Mouse (Mus musculus): ENCODE data around the gene Dmpk. TPM values are rescaled to one million over a fixed set of nuclear protein-coding genes. Genes with fewer than 3 reads are reported as not detected.

Gene Dmpk
- total and polyA plus RNA-seq, 2 experiments from 2014 or later: 98.5 to 253 TPM

DNA sequence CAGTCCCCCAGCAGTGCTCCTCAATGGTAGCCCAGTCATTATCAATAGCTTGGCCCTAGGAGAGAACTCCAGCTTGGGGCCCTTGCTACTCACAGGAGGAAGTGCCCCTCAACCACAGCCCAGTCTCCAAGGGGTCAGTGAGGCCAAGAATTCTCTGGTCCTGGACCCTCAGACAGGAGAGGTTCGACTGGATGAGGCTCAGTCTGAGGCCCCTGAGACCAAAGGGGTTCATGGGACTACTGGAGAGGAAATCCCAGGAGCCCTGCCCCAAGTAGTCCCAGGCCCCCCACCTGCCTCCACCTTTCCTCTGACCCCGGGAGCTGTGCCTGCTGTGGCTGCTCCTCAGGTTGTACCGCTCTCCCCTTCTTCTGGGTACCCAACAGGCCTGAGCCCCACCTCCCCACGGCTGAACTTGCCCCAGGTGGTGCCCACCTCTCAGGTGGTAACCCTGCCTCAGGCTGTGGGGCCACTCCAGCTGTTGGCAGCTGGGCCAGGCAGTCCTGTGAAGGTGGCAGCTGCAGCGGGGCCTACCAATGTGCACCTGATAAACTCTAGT is 12.8 kb downstream of the Dmpk start:
- peaks cover 29% of the 10 kb centered on the region for H3K4me1 ChIP-seq (ENCODE audit: control insufficient read depth, insufficient read depth)
- H3K36me3 ChIP-seq (replicated peaks; ENCODE audit: control insufficient read depth, insufficient read depth, low read length): peaks cover 13% of the 10 kb centered on the region; the same call in 1 of the 2 replicates
- DNase-seq (ENCODE audit: low spot score) (no peak), ATAC-seq (ENCODE audit: insufficient read depth, low read depth) (no peak)
- peak overlapping the region; percentile 63 for H3K4me3 ChIP-seq (ENCODE audit: low read depth, low read length)
- peak overlapping the region; percentile 93; the same call in 1 of the 2 replicates for H3K27ac ChIP-seq (ENCODE audit: low read depth)
- H3K9me3 ChIP-seq (replicated peaks; ENCODE audit: control insufficient read depth, low read length): no peaks in the 10 kb centered on the region
- peak overlapping the region; percentile 90 for H3K4me2 ChIP-seq (ENCODE audit: low read depth, low read length)
- no peaks in the 10 kb centered on the region for H3K27me3 ChIP-seq (ENCODE audit: control insufficient read depth, insufficient read depth, low read length)
- 60% methylated on average over 5 of the region's 5 CpGs for WGBS
- no peak for TF ChIP-seq EP300 (IDR thresholded peaks at IDR 0.05; ENCODE audit: low read depth)
- TF ChIP-seq CTCF (IDR thresholded peaks at IDR 0.05; ENCODE audit: low read depth): no peak
- peak overlapping the region; percentile 74; the same call in 1 of the 2 replicates for H3K9ac ChIP-seq (replicated peaks; ENCODE audit: low read depth, low read length)

- H3K9ac ChIP-seq (replicated peaks; ENCODE audit: low read depth, low read length): no peak overlapping the region
- no peaks in the 10 kb centered on the region for H3K27me3 ChIP-seq (ENCODE audit: control insufficient read depth, insufficient read depth, low read length)
- H3K4me3 ChIP-seq (ENCODE audit: low read depth, low read length): no peak overlapping the region
- DNase-seq (ENCODE audit: low spot score) (no peak), ATAC-seq (ENCODE audit: insufficient read depth, low read depth) (no peak)
- no peak for TF ChIP-seq EP300 (IDR thresholded peaks at IDR 0.05; ENCODE audit: low read depth)
- TF ChIP-seq CTCF (IDR thresholded peaks at IDR 0.05; ENCODE audit: low read depth): no peak
- H3K4me2 ChIP-seq (ENCODE audit: low read depth, low read length): no peak overlapping the region
- H3K36me3 ChIP-seq (replicated peaks; ENCODE audit: control insufficient read depth, insufficient read depth, low read length): peaks cover 6% of the 10 kb centered on the region; the same call in 1 of the 2 replicates
- no peaks in the 10 kb centered on the region for H3K9me3 ChIP-seq (replicated peaks; ENCODE audit: control insufficient read depth, low read length)
- H3K27ac ChIP-seq (ENCODE audit: low read depth): no peak overlapping the region
- WGBS: 27% methylated on average over 2 of the region's 2 CpGs
- peaks cover 29% of the 10 kb centered on the region for H3K4me1 ChIP-seq (ENCODE audit: control insufficient read depth, insufficient read depth)
Observed at GRCm38 (mm10) chr7:19097217-19097616, 13.6 kb downstream of the Dmpk start.

DNA sequence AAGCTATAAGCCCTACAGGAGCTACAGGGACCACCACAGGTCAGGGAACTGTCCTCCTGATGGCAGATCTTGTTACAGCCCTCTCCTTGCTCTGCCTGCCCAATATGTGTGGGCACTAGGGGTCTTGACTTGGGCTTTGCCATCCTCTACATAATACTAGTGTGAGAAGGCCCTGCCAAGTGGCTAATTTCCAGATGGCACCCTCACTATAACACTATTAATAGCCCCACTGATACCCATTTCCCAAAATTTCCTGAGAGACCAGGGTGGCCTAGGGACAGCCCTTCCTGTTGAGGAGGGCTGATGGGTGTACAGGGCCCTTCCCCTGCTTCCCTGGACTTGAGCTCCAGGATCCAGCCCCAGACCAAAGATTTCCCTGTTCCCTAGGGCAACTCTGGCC is 14.2 kb downstream of the Dmpk start:
- Histone ChIP-seq H3K27me3 (ENCODE audit: control insufficient read depth, insufficient read depth, low read length) (no peaks in the 10 kb centered on the region), H3K36me3 (replicated peaks; ENCODE audit: control insufficient read depth, insufficient read depth, low read length) (no peaks in the 10 kb centered on the region), H3K4me1 (ENCODE audit: control insufficient read depth, insufficient read depth) (peaks cover 29% of the 10 kb centered on the region), H3K9me3 (replicated peaks; ENCODE audit: control insufficient read depth, low read length) (no peaks in the 10 kb centered on the region), H3K27ac (ENCODE audit: low read depth) (no peak overlapping the region), H3K4me3 (ENCODE audit: low read depth, low read length) (no peak overlapping the region), H3K4me2 (ENCODE audit: low read depth, low read length) (peak overlapping the region; percentile 9; the same call in 1 of the 2 replicates), H3K9ac (replicated peaks; ENCODE audit: low read depth, low read length) (no peak overlapping the region; the same call in 1 of the 2 replicates)
- TF ChIP-seq EP300 (IDR thresholded peaks at IDR 0.05; ENCODE audit: low read depth) (no peak), CTCF (IDR thresholded peaks at IDR 0.05; ENCODE audit: low read depth) (no peak)
- no peak for ATAC-seq (ENCODE audit: insufficient read depth, low read depth)
- DNase-seq (ENCODE audit: low spot score): no peak

DNA sequence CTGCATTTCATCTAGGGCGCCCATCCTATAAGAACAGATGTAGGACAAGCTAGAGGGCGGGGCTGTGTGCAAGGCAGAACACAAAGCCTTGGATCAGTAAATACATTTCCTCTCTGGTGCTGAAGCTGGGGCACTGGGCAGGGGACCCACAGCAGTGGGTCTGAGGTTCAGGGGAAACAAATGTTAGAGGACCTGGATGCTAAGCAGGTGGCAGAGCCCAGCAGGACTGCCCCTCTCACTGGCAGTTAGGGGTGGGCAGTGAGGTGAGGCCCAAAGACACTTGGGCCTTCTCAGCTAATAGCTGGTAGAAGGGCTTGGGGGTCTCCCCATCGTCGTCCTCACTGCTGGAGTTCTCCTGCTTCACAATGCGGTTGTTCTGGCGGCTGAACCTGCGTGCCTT is 15.2 kb downstream of the Dmpk start:
- Histone ChIP-seq H3K27ac (ENCODE audit: low read depth) (no peak overlapping the region), H3K4me3 (ENCODE audit: low read depth, low read length) (no peak overlapping the region), H3K36me3 (replicated peaks; ENCODE audit: control insufficient read depth, insufficient read depth, low read length) (no peaks in the 10 kb centered on the region), H3K27me3 (ENCODE audit: control insufficient read depth, insufficient read depth, low read length) (no peaks in the 10 kb centered on the region), H3K4me1 (ENCODE audit: control insufficient read depth, insufficient read depth) (peaks cover 29% of the 10 kb centered on the region), H3K9me3 (replicated peaks; ENCODE audit: control insufficient read depth, low read length) (no peaks in the 10 kb centered on the region), H3K9ac (replicated peaks; ENCODE audit: low read depth, low read length) (no peak overlapping the region), H3K4me2 (ENCODE audit: low read depth, low read length) (no peak overlapping the region)
- TF ChIP-seq CTCF (IDR thresholded peaks at IDR 0.05; ENCODE audit: low read depth) (no peak), EP300 (IDR thresholded peaks at IDR 0.05; ENCODE audit: low read depth) (no peak)
- DNase-seq (ENCODE audit: low spot score): no peak
- ATAC-seq (ENCODE audit: insufficient read depth, low read depth): no peak
- 77% methylated on average over 7 of the region's 7 CpGs for WGBS

GRCm38 (mm10) chr7:19100290-19100689 is 16.6 kb downstream of the Dmpk start:
- Histone ChIP-seq H3K4me2 (ENCODE audit: low read depth, low read length) (no peak overlapping the region), H3K27me3 (ENCODE audit: control insufficient read depth, insufficient read depth, low read length) (no peaks in the 10 kb centered on the region), H3K9me3 (replicated peaks; ENCODE audit: control insufficient read depth, low read length) (no peaks in the 10 kb centered on the region), H3K27ac (ENCODE audit: low read depth) (no peak overlapping the region), H3K9ac (replicated peaks; ENCODE audit: low read depth, low read length) (no peak overlapping the region), H3K4me1 (ENCODE audit: control insufficient read depth, insufficient read depth) (peaks cover 29% of the 10 kb centered on the region), H3K36me3 (replicated peaks; ENCODE audit: control insufficient read depth, insufficient read depth, low read length) (no peaks in the 10 kb centered on the region), H3K4me3 (ENCODE audit: low read depth, low read length) (no peak overlapping the region)
- TF ChIP-seq CTCF (IDR thresholded peaks at IDR 0.05; ENCODE audit: low read depth) (no peak), EP300 (IDR thresholded peaks at IDR 0.05; ENCODE audit: low read depth) (no peak)
- DNase-seq (ENCODE audit: low spot score) (no peak), ATAC-seq (ENCODE audit: insufficient read depth, low read depth) (no peak)
- WGBS: 69% methylated on average over 1 of the region's 1 CpGs

GRCm38 (mm10) chr7:19103741-19104140 is 20.1 kb downstream of the Dmpk start:
- H3K9ac ChIP-seq (replicated peaks; ENCODE audit: low read depth, low read length): no peak overlapping the region
- H3K4me3 ChIP-seq (ENCODE audit: low read depth, low read length): no peak overlapping the region
- no peaks in the 10 kb centered on the region for H3K9me3 ChIP-seq (replicated peaks; ENCODE audit: control insufficient read depth, low read length)
- no peak for TF ChIP-seq CTCF (IDR thresholded peaks at IDR 0.05; ENCODE audit: low read depth)
- TF ChIP-seq EP300 (IDR thresholded peaks at IDR 0.05; ENCODE audit: low read depth): no peak
- no peak for DNase-seq (ENCODE audit: low spot score)
- H3K36me3 ChIP-seq (replicated peaks; ENCODE audit: control insufficient read depth, insufficient read depth, low read length): no peaks in the 10 kb centered on the region
- H3K27ac ChIP-seq (ENCODE audit: low read depth): no peak overlapping the region
- no peak for ATAC-seq (ENCODE audit: insufficient read depth, low read depth)
- no peak overlapping the region for H3K4me2 ChIP-seq (ENCODE audit: low read depth, low read length)
- peaks cover 7% of the 10 kb centered on the region; the same call in 1 of the 2 replicates for H3K4me1 ChIP-seq (ENCODE audit: control insufficient read depth, insufficient read depth)
- H3K27me3 ChIP-seq (ENCODE audit: control insufficient read depth, insufficient read depth, low read length): no peaks in the 10 kb centered on the region
